Mouse (Mus musculus) neural tube, embryonic 12.5 days (tissue): ENCODE data around the gene Edrf1. TPM values are rescaled to one million over a fixed set of nuclear protein-coding genes. Genes with fewer than 3 reads are reported as not detected.
A peak's percentile ranks its signal among the peaks of the same experiment; 100 is the strongest.

Source experiments
- ATAC-seq: fragments of 200-750 bp; cut with Nextera tagmentation; 2 replicates; pipeline ENCODE4 v1.8.0; 2017; ENCODE audit warnings: low read depth, mild to moderate bottlenecking, moderate TSS enrichment, moderate library complexity; ENCODE audit not compliant: low FRiP score
- H3K27ac ChIP-seq: fragments of 300-500 bp; sonication (generic); 2 replicates; pipeline ENCODE4 v1.5.1; 2016
- H3K27me3 ChIP-seq: fragments of 300-500 bp; sonication (generic); replicated peaks from 2 replicates; pipeline ENCODE4 v1.6.1; 2016; ENCODE audit warnings: mild to moderate bottlenecking
- H3K36me3 ChIP-seq: fragments of 300-500 bp; sonication (generic); 2 replicates; pipeline ENCODE4 v1.6.1; 2016; ENCODE audit warnings: mild to moderate bottlenecking
- H3K4me1 ChIP-seq: fragments of 300-500 bp; sonication (generic); 2 replicates; pipeline ENCODE4 v1.6.1; 2016
- H3K4me2 ChIP-seq: fragments of 300-500 bp; sonication (generic); replicated peaks from 2 replicates; pipeline ENCODE4 v1.6.1; 2016; ENCODE audit warnings: mild to moderate bottlenecking
- H3K4me3 ChIP-seq: fragments of 300-500 bp; sonication (generic); 2 replicates; pipeline ENCODE4 v1.5.1; 2016
- H3K9ac ChIP-seq: fragments of 300-500 bp; sonication (generic); 2 replicates; pipeline ENCODE4 v1.6.1; 2016; ENCODE audit warnings: mild to moderate bottlenecking
- H3K9me3 ChIP-seq: fragments of 300-500 bp; sonication (generic); 2 replicates; pipeline ENCODE4 v1.6.1; 2016; ENCODE audit warnings: mild to moderate bottlenecking
- WGBS: fragments of 180-500 bp; shearing (Covaris S2); methylation state at CpG from one replicate; pipeline ENCODE4 v1.1.7; 2016; 5-methylcytosine and 5-hydroxymethylcytosine counted together
- polyA plus RNA-seq: library from polyadenylated mRNA; unstranded; fragments of >200 nt; fragmentation: Nextera tagmentation; extraction: Ambion mirVana; gene quantifications from 2 replicates; pipeline ENCODE4 v1.2.1, GENCODE M21; 2016

Edrf1 gene
- polyA plus RNA-seq, 1 experiment from 2014 or later, result 33.8 TPM

DNA sequence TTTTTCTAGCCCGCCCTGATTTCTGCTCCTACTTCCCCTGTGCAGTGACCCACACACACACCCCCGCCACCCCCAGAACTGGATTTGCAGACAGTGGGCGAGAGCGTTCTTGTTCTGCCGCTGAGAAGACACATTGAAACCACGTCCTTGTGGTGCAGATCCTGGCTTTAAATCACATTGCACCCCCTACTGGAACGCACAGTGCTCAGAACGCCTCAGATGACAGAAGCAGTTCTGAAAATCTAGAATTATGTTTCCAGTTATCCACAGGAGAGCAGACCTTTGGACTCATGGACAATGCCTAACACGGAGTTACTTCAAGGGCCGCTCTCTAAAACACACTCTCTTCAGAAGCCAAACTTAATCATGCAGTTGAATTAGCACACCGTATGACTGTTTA is 16.6 kb upstream of the Edrf1 start:
- Histone ChIP-seq H3K27ac (no peak overlapping the region), H3K9ac (no peak overlapping the region), H3K9me3 (no peaks in the 10 kb centered on the region), H3K4me3 (no peak overlapping the region), H3K27me3 (no peaks in the 10 kb centered on the region), H3K4me2 (no peak overlapping the region), H3K4me1 (no peaks in the 10 kb centered on the region), H3K36me3 (no peaks in the 10 kb centered on the region)
- ATAC-seq, result no peak
- 45% methylated on average over 11 of the region's 11 CpGs for WGBS

DNA sequence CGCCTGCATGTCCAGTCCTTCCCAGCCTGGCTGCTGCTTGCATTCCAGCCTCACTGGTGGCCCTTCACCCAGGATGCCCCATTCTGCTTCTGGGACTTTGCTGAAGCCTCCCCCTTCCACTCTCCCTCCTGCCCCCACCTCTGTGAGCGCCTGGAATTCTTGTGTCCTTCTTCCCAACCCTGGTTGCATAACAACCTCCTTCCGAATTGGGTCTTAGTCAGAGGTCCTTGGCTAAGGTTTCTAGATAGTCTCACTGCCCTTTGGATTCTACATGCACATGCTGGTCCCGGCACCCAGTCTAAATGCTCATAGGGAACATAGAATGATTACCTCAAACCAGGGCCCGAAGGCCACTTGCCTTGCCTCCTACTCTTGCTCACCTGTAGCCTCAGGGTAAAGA is 14.1 kb upstream of the Edrf1 start:
- 87% methylated on average over 5 of the region's 5 CpGs for WGBS

DNA sequence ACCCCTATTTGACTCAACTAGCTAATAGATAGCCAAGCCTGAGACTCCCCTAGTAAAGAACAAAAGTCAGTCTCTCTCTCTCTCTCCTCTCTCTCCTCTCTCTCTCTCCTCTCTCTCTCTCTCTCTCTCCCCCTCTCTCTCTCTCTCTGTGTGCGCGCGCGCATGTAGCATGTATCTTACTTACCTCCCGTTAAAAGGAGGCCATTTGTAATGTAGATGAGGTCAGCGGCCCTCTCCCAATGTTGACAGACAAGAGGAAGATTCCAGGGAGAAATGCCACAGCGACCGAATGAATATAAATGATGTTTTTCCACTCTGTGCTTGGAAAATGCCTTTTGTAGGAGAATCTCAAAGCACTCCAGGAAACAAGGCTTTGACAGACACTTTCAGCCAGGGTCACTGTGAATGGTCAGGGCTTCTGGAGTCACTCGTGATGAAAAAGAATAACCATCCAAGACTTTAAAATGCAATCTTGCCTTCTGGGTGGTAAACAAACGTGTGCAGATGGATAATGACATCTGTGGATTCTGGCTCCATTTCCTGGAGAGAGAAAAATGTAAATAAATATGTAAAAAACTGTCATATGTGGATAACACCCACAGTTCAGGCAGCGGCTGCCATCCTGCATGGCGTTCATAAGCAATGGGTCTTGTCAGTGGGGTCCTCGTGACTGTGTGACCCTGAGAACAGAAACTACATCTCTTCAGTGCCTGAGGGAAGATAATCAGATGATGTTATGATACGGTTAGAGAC is 10.0 kb upstream of the Edrf1 start:
- no peak overlapping the region for H3K27ac ChIP-seq
- no peaks in the 10 kb centered on the region for H3K27me3 ChIP-seq
- H3K36me3 ChIP-seq, result no peaks in the 10 kb centered on the region
- 48% methylated on average over 14 of the region's 14 CpGs for WGBS
- H3K4me3 ChIP-seq, result no peak overlapping the region
- no peak overlapping the region for H3K9ac ChIP-seq
- no peaks in the 10 kb centered on the region for H3K4me1 ChIP-seq
- no peak for ATAC-seq
- no peak overlapping the region for H3K4me2 ChIP-seq
- no peaks in the 10 kb centered on the region for H3K9me3 ChIP-seq

More for the DNA sequence above, 14.1 kb upstream of the Edrf1 start:
- no peak overlapping the region for H3K4me2 ChIP-seq
- H3K4me1 ChIP-seq, result no peaks in the 10 kb centered on the region
- H3K27ac ChIP-seq, result no peak overlapping the region
- no peaks in the 10 kb centered on the region for H3K36me3 ChIP-seq
- no peaks in the 10 kb centered on the region for H3K9me3 ChIP-seq
- no peak for ATAC-seq
- H3K9ac ChIP-seq, result no peak overlapping the region
- H3K4me3 ChIP-seq, result no peak overlapping the region
- H3K27me3 ChIP-seq, result no peaks in the 10 kb centered on the region

DNA sequence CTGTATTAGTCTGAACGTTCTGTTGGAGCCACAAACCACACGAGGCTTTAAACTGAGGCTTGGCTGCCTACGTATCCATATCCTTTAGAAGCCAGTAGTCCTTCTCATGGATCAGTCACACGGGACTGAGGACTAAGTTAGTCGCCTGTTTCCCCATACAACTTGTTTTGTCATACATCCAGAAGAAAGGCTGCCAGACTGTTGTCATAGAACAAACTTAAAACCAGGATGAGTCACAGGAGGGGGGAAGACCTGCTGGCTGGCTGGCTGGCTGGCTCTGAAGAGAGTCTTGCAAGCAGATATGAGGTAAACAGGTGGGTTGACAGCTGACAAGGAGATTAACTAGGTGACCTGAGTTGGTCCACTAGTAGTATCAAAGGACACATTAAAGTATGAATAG is 6.5 kb upstream of the Edrf1 start:
- ATAC-seq, result no peak
- no peak overlapping the region for H3K27ac ChIP-seq
- H3K4me3 ChIP-seq, result no peak overlapping the region
- 84% methylated on average over 5 of the region's 5 CpGs for WGBS
- H3K9me3 ChIP-seq, result no peaks in the 10 kb centered on the region
- H3K27me3 ChIP-seq, result no peaks in the 10 kb centered on the region
- H3K4me1 ChIP-seq, result no peaks in the 10 kb centered on the region
- no peak overlapping the region for H3K9ac ChIP-seq
- H3K4me2 ChIP-seq, result no peak overlapping the region
- no peaks in the 10 kb centered on the region for H3K36me3 ChIP-seq

DNA sequence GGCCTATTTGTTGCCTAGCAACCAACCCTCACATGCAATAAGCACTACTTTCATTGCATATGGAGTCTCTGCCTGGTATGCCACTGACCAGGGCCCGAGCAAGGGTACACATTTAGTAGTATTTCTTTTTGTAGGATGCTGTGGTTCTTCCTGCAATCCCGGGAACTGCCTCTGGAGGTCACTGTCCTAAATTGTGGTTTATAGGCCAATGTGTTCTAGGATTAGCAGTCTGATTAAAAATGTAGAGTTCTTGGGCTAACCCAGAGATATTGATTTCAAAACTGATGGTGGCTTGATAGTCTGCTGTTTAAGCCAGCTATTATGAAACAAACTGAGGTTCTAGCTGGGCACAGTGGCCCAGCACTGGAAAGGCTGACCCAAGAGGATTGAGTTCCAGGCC is 4.9 kb upstream of the Edrf1 start:
- Histone ChIP-seq H3K9ac (no peak overlapping the region), H3K4me1 (no peaks in the 10 kb centered on the region)

DNA sequence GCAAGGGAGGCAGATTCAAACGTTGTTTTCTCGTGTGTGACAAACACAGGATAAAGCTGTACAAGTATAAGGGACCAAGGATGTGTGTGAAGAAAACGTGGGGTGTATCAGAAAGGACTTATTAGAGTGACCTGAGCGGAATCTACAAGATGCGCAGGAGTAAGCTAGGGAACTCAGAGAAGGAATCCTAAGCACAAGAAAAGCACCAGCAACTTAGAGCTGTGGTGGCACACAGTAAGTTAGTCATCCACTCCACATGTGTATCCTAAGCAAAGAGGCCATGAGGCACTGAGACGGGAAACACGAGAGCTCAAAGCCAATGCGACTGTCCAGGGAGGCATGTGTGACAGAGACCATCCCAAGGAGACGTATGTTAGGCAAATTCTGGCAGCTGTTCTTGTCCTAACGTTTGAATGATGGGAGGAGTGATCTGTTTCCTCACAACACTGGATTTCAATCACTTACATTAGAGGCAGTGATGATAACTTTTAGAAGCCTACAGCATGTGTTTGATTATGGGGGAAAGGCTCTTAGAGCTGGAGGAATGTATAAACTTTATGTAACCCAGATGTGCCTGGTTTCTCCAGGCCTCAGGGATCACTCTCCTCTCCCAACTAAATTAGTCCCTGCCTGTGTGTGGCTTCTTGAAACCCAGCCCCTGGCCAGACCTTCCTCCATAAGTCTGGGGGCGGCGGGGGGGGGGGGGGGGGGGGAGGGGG is 2.3 kb upstream of the Edrf1 start:
- no peak for ATAC-seq
- no peak overlapping the region for H3K9ac ChIP-seq
- 63% methylated on average over 10 of the region's 12 CpGs for WGBS
- no peaks in the 10 kb centered on the region for H3K36me3 ChIP-seq
- H3K27me3 ChIP-seq, result no peaks in the 10 kb centered on the region
- no peak overlapping the region for H3K4me3 ChIP-seq
- H3K4me1 ChIP-seq, result peaks cover 9% of the 10 kb centered on the region; the same call in 1 of the 2 replicates
- H3K27ac ChIP-seq, result no peak overlapping the region
- H3K4me2 ChIP-seq, result no peak overlapping the region
- no peaks in the 10 kb centered on the region for H3K9me3 ChIP-seq

More for the DNA sequence above, 4.9 kb upstream of the Edrf1 start:
- 17% methylated on average over 2 of the region's 2 CpGs for WGBS
- H3K9me3 ChIP-seq, result no peaks in the 10 kb centered on the region
- no peaks in the 10 kb centered on the region for H3K36me3 ChIP-seq
- no peak overlapping the region for H3K4me2 ChIP-seq
- ATAC-seq, result no peak
- H3K27me3 ChIP-seq, result no peaks in the 10 kb centered on the region
- no peak overlapping the region for H3K27ac ChIP-seq
- H3K4me3 ChIP-seq, result no peak overlapping the region

DNA sequence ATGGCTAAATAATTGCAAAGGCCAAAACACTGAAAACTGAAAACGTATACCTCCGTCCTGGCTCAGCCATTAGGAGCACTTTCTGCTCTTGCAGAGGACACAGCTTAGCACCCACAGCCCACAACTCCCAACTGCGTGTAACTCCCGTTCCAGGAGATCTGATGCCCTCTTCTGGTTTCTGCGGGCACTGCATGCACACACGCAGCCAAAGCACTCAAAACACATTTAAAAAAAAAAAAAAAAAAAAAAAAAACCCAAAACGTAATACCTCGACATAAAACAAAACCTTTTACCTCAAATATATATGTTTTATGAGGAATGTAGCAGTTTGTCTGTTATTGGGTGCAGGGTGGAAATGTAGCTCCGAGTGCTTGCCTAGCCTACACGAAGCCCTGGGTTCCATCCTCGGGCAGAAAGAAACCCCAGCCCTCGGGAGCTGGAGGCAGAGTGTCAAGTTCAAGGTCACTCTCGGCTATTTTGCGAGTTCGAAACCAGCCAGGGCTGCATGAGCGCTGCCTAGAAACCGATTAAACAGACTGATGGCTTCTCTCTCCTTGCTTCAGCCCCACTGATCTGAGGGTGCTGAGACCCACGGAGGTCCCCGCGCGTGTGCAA is 498 bp upstream of the Edrf1 start:
- H3K4me1 ChIP-seq, result peaks cover 9% of the 10 kb centered on the region; the same call in 1 of the 2 replicates
- peak overlapping the region; percentile 78 for H3K9ac ChIP-seq
- H3K36me3 ChIP-seq, result peaks cover 12% of the 10 kb centered on the region
- peak; percentile 62 for ATAC-seq
- H3K9me3 ChIP-seq, result no peaks in the 10 kb centered on the region
- 3% methylated on average over 21 of the region's 21 CpGs for WGBS
- H3K4me3 ChIP-seq, result peak overlapping the region; percentile 76
- peak overlapping the region; percentile 68 for H3K27ac ChIP-seq
- H3K27me3 ChIP-seq, result no peaks in the 10 kb centered on the region
- peak overlapping the region; percentile 93 for H3K4me2 ChIP-seq

DNA sequence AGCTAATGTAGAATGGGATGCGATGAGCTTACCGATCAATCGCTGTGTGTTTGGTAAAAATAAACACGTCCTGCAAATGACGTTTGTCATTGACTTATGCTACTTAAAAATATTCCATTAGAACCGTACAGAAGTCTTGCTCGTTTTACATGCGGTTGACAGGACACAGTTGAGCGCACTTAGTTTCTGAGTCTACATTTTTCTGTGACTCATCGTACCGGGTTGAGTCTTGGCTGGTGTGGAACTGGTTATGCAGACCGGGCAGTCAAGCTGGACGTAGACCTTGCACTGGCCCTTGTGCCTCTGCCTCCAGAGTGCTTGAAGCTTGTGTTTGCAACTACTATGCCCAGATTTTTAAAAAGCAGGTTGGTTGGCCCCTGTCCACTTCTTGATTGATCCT is 963 bp downstream of the Edrf1 start:
- no peaks in the 10 kb centered on the region for H3K27me3 ChIP-seq
- H3K36me3 ChIP-seq, result peaks cover 27% of the 10 kb centered on the region
- H3K27ac ChIP-seq, result no peak overlapping the region
- peak overlapping the region; percentile 76 for H3K4me3 ChIP-seq
- peak overlapping the region; percentile 93 for H3K4me2 ChIP-seq
- peak overlapping the region; percentile 80 for H3K9ac ChIP-seq
- no peaks in the 10 kb centered on the region for H3K9me3 ChIP-seq
- WGBS, result 16% methylated on average over 13 of the region's 13 CpGs
- no peak for ATAC-seq
- H3K4me1 ChIP-seq, result peaks cover 9% of the 10 kb centered on the region; the same call in 1 of the 2 replicates

DNA sequence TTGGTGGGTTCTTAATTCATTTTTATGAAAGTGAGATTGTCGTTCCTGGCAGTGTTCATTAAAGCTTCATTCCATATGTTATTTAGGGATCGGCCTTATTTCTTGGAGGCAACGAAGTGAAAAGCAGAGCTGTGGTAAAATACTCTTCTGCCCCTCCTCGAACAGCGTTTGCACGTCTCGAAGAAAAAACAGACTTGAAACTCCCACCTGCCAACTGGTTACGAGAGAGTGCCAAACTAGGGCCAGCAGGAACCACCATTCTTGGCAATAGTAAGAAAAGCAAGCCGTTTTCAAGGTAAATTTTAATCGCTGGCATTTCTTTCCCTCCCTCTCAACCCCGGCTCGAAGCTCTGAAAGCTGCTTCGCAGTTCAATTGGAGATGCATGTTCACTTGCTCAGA is 1.5 kb downstream of the Edrf1 start:
- H3K36me3 ChIP-seq, result peaks cover 31% of the 10 kb centered on the region
- H3K4me2 ChIP-seq, result peak overlapping the region; percentile 93
- ATAC-seq, result no peak
- H3K4me3 ChIP-seq, result no peak overlapping the region
- no peak overlapping the region for H3K9ac ChIP-seq
- no peak overlapping the region for H3K27ac ChIP-seq
- no peaks in the 10 kb centered on the region for H3K27me3 ChIP-seq
- no peaks in the 10 kb centered on the region for H3K9me3 ChIP-seq
- 92% methylated on average over 13 of the region's 13 CpGs for WGBS
- H3K4me1 ChIP-seq, result peaks cover 9% of the 10 kb centered on the region; the same call in 1 of the 2 replicates

DNA sequence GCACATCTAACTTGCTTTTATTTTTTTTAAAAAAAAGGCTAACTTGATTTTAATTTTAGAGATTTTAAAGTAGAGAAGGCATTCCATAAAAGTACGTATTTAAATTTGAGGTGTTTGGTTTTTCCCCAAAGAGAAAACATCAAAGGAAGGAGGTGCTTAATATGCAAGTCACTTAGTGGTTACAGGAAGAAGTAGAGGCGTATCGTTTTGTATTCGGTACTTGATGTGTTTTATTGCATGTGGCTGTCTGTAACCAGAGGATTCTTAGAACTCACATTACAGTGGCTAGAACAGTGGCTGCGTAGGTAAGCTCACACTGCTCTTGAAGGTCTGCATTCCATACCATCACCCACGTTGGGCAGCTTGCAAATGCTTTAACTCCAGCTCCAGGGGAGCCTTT is 8.4 kb downstream of the Edrf1 start:
- Histone ChIP-seq H3K27ac (no peak overlapping the region), H3K4me2 (no peak overlapping the region), H3K4me3 (no peak overlapping the region), H3K9me3 (no peaks in the 10 kb centered on the region), H3K36me3 (peaks cover 87% of the 10 kb centered on the region), H3K27me3 (no peaks in the 10 kb centered on the region), H3K9ac (no peak overlapping the region), H3K4me1 (no peaks in the 10 kb centered on the region)
- no peak for ATAC-seq
- 93% methylated on average over 6 of the region's 6 CpGs for WGBS

DNA sequence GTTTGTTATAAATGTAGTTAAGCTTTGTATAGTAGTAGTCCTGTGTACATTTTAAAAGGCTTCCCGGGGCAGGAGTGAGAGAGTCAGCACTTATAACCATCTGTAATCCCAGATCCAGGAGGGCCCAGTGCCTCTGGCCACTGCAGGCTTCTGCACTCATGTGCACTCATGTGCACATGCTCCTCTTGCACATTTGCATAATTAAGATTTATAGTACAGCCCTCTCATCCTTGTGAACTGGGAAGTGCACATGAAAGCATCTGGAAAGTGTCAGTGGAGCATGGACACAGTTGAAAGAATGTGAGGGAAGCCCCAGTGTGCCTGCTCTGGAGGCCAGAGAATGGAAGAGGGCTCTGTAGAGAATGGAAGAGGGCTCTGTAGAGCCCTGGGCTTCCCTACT is 25.1 kb downstream of the Edrf1 start:
- H3K27ac ChIP-seq, result no peak overlapping the region
- no peak overlapping the region for H3K4me2 ChIP-seq
- H3K9me3 ChIP-seq, result no peaks in the 10 kb centered on the region
- peaks cover 92% of the 10 kb centered on the region for H3K36me3 ChIP-seq
- ATAC-seq, result no peak
- no peak overlapping the region for H3K9ac ChIP-seq
- no peak overlapping the region for H3K4me3 ChIP-seq
- no peaks in the 10 kb centered on the region for H3K4me1 ChIP-seq
- WGBS, result 62% methylated on average over 1 of the region's 1 CpGs
- no peaks in the 10 kb centered on the region for H3K27me3 ChIP-seq

DNA sequence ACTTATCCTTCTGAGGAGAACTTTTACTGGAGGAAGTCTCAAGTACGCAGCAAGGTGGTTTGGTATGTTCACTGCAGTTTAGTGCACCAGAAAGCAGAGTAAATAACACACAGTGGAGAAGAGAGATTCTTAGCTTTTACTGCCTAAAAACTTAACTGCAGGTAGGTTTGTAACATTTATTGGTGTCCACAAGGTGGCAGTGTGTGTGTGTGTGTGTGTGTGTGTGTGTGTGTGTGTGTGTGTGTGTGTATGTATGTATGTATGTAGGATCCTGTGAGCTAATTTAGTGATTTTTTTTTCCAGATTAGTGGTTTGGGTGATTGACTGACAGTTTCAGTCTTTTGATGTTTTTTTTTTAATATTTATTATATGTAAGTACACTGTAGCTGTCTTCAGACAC is 31.7 kb downstream of the Edrf1 start:
- H3K4me3 ChIP-seq, result no peak overlapping the region
- no peak for ATAC-seq
- H3K9me3 ChIP-seq, result no peaks in the 10 kb centered on the region
- H3K9ac ChIP-seq, result no peak overlapping the region
- WGBS, result 97% methylated on average over 1 of the region's 1 CpGs
- no peak overlapping the region for H3K4me2 ChIP-seq
- H3K4me1 ChIP-seq, result no peaks in the 10 kb centered on the region
- no peaks in the 10 kb centered on the region for H3K27me3 ChIP-seq
- no peak overlapping the region for H3K27ac ChIP-seq
- peaks cover 91% of the 10 kb centered on the region for H3K36me3 ChIP-seq
